Mouse (Mus musculus) olfactory bulb, adult 2 months (tissue): ENCODE measurements around the gene Gng12.

Experiments used
- CTCF ChIP-seq: fragments of 200-500 bp; IDR thresholded peaks from 2 replicates; pipeline ENCODE4 v1.5.1; 2012; ENCODE audit warnings: low read depth, mild to moderate bottlenecking, low read length, moderate library complexity; ENCODE audit not compliant: insufficient read depth
- POLR2A ChIP-seq: fragments of 200-500 bp; IDR thresholded peaks from 2 replicates; pipeline ENCODE4 v1.6.1; 2012; ENCODE audit warnings: mild to moderate bottlenecking, low read depth, low read length, moderate library complexity; ENCODE audit not compliant: insufficient read depth

DNA sequence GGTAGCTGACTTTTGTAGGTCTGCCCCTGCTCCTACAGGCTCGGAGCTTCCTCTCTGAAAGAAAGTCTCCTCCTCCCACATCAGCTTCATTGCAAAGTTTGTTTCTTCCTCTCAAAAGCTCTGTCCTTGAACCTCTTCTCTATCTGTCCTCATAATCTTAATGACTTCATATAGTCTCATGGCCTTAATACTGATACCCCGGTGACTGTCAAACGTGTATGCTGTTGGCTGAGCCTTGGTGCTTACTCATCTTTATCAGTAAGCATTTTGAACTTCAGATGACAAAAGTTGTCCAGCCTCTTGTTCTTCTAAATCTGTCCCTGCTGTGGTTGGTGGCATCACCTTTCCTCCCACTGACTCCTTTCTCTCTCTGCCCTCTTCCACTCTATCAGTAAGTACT is 149.2 kb downstream of the Gng12 start:
- TF ChIP-seq POLR2A (no peak), CTCF (no peak)
